Mouse (Mus musculus) liver, postnatal 0 days (tissue): ENCODE results near the gene Shank1. TPM values are rescaled to one million over a fixed set of nuclear protein-coding genes. Genes with fewer than 3 reads are reported as not detected.

Experiments used
- ATAC-seq: fragments of 200-750 bp; cut with Nextera tagmentation; 2 replicates; pipeline ENCODE4 v1.8.0; 2017; ENCODE audit warnings: mild to moderate bottlenecking, moderate library complexity
- DNase-seq: peaks from one replicate; pipeline ENCODE4 v3.0.0-alpha.2; 2016
- H3K27ac ChIP-seq: fragments of 300-500 bp; sonication (generic); 2 replicates; pipeline ENCODE4 v1.5.1; 2014; ENCODE audit warnings: antibody characterized with exemption, moderate library complexity, mild to moderate bottlenecking, low read depth
- H3K27me3 ChIP-seq: fragments of 300-500 bp; sonication (generic); 2 replicates; pipeline ENCODE4 v1.6.1; 2014; ENCODE audit warnings: low read length, control low read depth, mixed read lengths; ENCODE audit not compliant: insufficient read depth
- H3K36me3 ChIP-seq: fragments of 300-500 bp; sonication (generic); replicated peaks from 2 replicates; pipeline ENCODE4 v1.6.1; 2014; ENCODE audit warnings: mild to moderate bottlenecking, control low read depth, low read length, moderate library complexity, mixed read lengths; ENCODE audit not compliant: insufficient read depth
- H3K4me1 ChIP-seq: fragments of 300-500 bp; sonication (generic); 2 replicates; pipeline ENCODE4 v1.6.1; 2014; ENCODE audit warnings: antibody characterized with exemption, mild to moderate bottlenecking, control low read depth; ENCODE audit not compliant: insufficient read depth
- H3K4me2 ChIP-seq: fragments of 300-500 bp; sonication (generic); 2 replicates; pipeline ENCODE4 v1.6.1; 2014; ENCODE audit warnings: low read depth, mild to moderate bottlenecking, low read length, moderate library complexity, mixed read lengths
- H3K4me3 ChIP-seq: fragments of 300-500 bp; sonication (generic); 2 replicates; pipeline ENCODE4 v1.5.1; 2014; ENCODE audit warnings: low read depth, low read length
- H3K9ac ChIP-seq: fragments of 300-500 bp; sonication (generic); replicated peaks from 2 replicates; pipeline ENCODE4 v1.6.1; 2014; ENCODE audit warnings: mild to moderate bottlenecking, moderate library complexity
- H3K9me3 ChIP-seq: fragments of 300-500 bp; sonication (generic); 2 replicates; pipeline ENCODE4 v1.6.1; 2016; ENCODE audit warnings: mild to moderate bottlenecking, control low read depth, low read length, mixed read lengths
- CTCF ChIP-seq: sonication (generic); IDR thresholded peaks from 2 replicates; pipeline ENCODE4 v1.5.1; 2016; ENCODE audit warnings: antibody characterized with exemption, low read depth
- EP300 ChIP-seq: IDR thresholded peaks from 2 replicates; pipeline ENCODE4 v1.6.1; 2016; ENCODE audit warnings: antibody characterized with exemption, low read depth, mild to moderate bottlenecking
- WGBS: fragments of 180-500 bp; shearing (Covaris S2); extraction: QIAGEN DNeasy Blood & Tissue Kit; methylation state at CpG from one replicate; pipeline ENCODE4 v1.1.7; 2014; ENCODE audit not compliant: insufficient replicate concordance; 5-methylcytosine and 5-hydroxymethylcytosine counted together
- polyA plus RNA-seq: library from polyadenylated mRNA; unstranded; fragments of >200 nt; fragmentation: Nextera tagmentation; extraction: Ambion mirVana; gene quantifications from 2 replicates; pipeline ENCODE4 v1.2.1, GENCODE M21; 2015

The Shank1 gene
- polyA plus RNA-seq, 1 experiment from 2014 or later: not detected

- no peak overlapping the region for H3K4me3 ChIP-seq
- DNase-seq (no peak), ATAC-seq (no peak)
- no peak overlapping the region for H3K27ac ChIP-seq
- H3K36me3 ChIP-seq: no peaks in the 10 kb centered on the region
- no peak overlapping the region for H3K9ac ChIP-seq
- peaks cover 53% of the 10 kb centered on the region for H3K27me3 ChIP-seq
- TF ChIP-seq CTCF: 0 out of 2 replicates have a peak, but pooled peaks have one; percentile 9
- TF ChIP-seq EP300: no peak
- no peak overlapping the region for H3K4me2 ChIP-seq
- H3K4me1 ChIP-seq: peaks cover 30% of the 10 kb centered on the region
- 48% methylated on average over 9 of the region's 9 CpGs for WGBS
- H3K9me3 ChIP-seq: no peaks in the 10 kb centered on the region
Measured at GRCm38 (mm10) chr7:44307261-44308020, 2.6 kb upstream of the Shank1 start.

- peaks cover 13% of the 10 kb centered on the region for H3K4me1 ChIP-seq
- ATAC-seq (no peak), DNase-seq (no peak)
- H3K9ac ChIP-seq: no peak overlapping the region
- H3K4me2 ChIP-seq: peak overlapping the region; percentile 59
- no peaks in the 10 kb centered on the region for H3K9me3 ChIP-seq
- H3K4me3 ChIP-seq: peak overlapping the region; percentile 29; the same call in 1 of the 2 replicates
- H3K27ac ChIP-seq: no peak overlapping the region
- H3K36me3 ChIP-seq: no peaks in the 10 kb centered on the region
- H3K27me3 ChIP-seq: peaks cover 59% of the 10 kb centered on the region
- 3% methylated on average over 31 of the region's 40 CpGs for WGBS
- TF ChIP-seq EP300 (no peak), CTCF (no peak)
Measured at GRCm38 (mm10) chr7:44310285-44310877, 328 bp downstream of the Shank1 start.

GRCm38 (mm10) chr7:44310878-44311712 is 1.0 kb downstream of the Shank1 start:
- TF ChIP-seq EP300 (no peak), CTCF (no peak)
- Histone ChIP-seq H3K27ac (no peak overlapping the region), H3K9ac (no peak overlapping the region), H3K4me2 (peak overlapping the region; percentile 59), H3K36me3 (no peaks in the 10 kb centered on the region), H3K27me3 (peaks cover 59% of the 10 kb centered on the region), H3K9me3 (no peaks in the 10 kb centered on the region), H3K4me1 (peaks cover 9% of the 10 kb centered on the region; the same call in 1 of the 2 replicates), H3K4me3 (peak overlapping the region; percentile 29; the same call in 1 of the 2 replicates)
- ATAC-seq: no peak
- 2% methylated on average over 38 of the region's 38 CpGs for WGBS
- DNase-seq: peak; percentile 26

GRCm38 (mm10) chr7:44311713-44312304 is 1.8 kb downstream of the Shank1 start:
- TF ChIP-seq EP300 (no peak), CTCF (0 out of 2 replicates have a peak, but pooled peaks have one; percentile 23)
- peaks cover 59% of the 10 kb centered on the region for H3K27me3 ChIP-seq
- no peak overlapping the region for H3K9ac ChIP-seq
- H3K4me2 ChIP-seq: no peak overlapping the region
- DNase-seq (no peak), ATAC-seq (no peak)
- peaks cover 9% of the 10 kb centered on the region; the same call in 1 of the 2 replicates for H3K4me1 ChIP-seq
- no peak overlapping the region for H3K27ac ChIP-seq
- H3K36me3 ChIP-seq: no peaks in the 10 kb centered on the region
- H3K4me3 ChIP-seq: no peak overlapping the region
- WGBS: 7% methylated on average over 6 of the region's 6 CpGs
- no peaks in the 10 kb centered on the region for H3K9me3 ChIP-seq

- Histone ChIP-seq H3K4me2 (no peak overlapping the region), H3K4me1 (peaks cover 9% of the 10 kb centered on the region; the same call in 1 of the 2 replicates), H3K9me3 (no peaks in the 10 kb centered on the region), H3K4me3 (no peak overlapping the region), H3K9ac (no peak overlapping the region), H3K27ac (no peak overlapping the region), H3K36me3 (no peaks in the 10 kb centered on the region), H3K27me3 (peaks cover 53% of the 10 kb centered on the region)
- DNase-seq (no peak), ATAC-seq (no peak)
- 45% methylated on average over 13 of the region's 16 CpGs for WGBS
- TF ChIP-seq EP300: no peak
- TF ChIP-seq CTCF: no peak
Measured at GRCm38 (mm10) chr7:44312484-44312883, 2.4 kb downstream of the Shank1 start.
